Mouse (Mus musculus): ENCODE data around the gene Lamtor3.

- TF ChIP-seq CTCF (IDR thresholded peaks at IDR 0.05; ENCODE audit: extremely low read depth, insufficient read length, insufficient replicate concordance, low read depth, low read length) (no peak), POLR2A (IDR thresholded peaks at IDR 0.05; ENCODE audit: low read depth, low read length) (no peak)
Observed at GRCm38 (mm10) chr3:137893789-137894188, 24.5 kb upstream of the Lamtor3 start.

All from small intestine, adult 2 months (tissue).